Mouse (Mus musculus): ENCODE measurements at regions not wholly inside any gene's neighbourhood (a gene's known extent, or its start where the extent isn't known, plus 50 kb on each side); places are given as distances from the start of the nearest gene placed in this dataset.

DNA sequence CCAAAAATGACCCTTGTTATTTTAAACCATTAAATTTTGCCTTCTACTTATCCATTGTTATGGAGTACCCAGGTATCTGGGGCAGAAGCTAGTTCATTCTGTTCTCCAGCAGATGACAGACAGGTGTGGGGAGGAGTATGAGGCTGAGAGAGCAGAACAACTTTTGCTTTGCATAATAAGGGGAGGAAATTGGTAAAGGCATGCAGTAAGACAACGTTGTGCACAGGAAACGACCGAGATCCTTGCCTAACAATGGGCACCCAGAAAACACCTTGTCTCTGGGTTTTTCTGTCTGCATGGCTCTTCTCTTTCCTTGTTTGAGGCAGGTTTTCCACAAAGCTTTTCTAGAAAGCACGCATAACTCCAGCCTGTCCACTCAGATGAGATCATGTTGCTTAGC, 220.4 kb downstream of the Tbx18 start:
- Histone ChIP-seq H3K27ac (ENCODE audit: low read depth, low read length) (no peak overlapping the region), H3K4me1 (ENCODE audit: control insufficient read depth, insufficient read depth, low read length) (no peaks in the 10 kb centered on the region), H3K4me3 (ENCODE audit: low read depth, low read length) (no peak overlapping the region), H3K4me2 (ENCODE audit: low read length) (no peak overlapping the region), H3K9me3 (replicated peaks; ENCODE audit: control insufficient read depth, low read length) (no peaks in the 10 kb centered on the region), H3K9ac (ENCODE audit: low read length) (no peak overlapping the region), H3K27me3 (replicated peaks; ENCODE audit: control insufficient read depth, insufficient read depth, low read length) (no peaks in the 10 kb centered on the region), H3K36me3 (ENCODE audit: control insufficient read depth, insufficient read depth, low read length) (no peaks in the 10 kb centered on the region)
- no peak for DNase-seq (ENCODE audit: low spot score)
- WGBS, result 69% methylated on average over 4 of the region's 4 CpGs
- no peak for ATAC-seq

DNA sequence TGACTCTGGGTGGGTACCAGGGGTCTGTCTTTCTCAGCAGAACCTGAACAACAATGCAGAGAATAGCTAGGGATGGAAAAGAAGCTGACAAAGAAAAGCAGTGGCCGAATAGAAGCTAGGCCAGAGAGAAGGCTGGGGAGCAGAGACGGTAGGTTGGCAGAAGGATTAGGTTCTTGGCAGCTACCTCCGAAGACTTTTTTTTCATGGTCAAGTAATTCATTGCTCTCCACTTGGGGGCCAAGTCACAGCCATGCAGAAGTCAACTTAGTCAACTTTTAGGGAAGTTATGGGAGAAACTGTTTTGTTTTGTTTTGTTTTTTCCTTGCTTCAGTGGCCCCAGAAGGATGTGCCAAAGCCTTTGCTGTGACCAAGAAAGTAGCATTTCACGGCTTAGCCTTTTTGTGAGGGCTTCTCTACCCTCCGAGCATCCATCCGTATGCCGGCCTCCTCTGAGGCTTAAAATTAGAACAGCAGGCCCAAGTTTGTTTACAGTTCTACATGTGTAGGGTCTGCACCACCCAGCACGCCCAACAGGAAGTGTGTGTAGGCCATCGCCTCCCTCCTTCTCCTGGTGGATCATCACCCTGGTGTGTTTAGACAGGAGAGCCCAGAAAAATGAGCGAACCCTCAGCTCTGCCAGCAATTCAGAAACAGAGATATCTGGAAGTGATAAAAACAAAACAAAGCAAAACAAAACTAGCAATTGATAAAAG, 226.2 kb downstream of the Tbx18 start:
- Histone ChIP-seq H3K27ac (ENCODE audit: low read depth, low read length) (no peak overlapping the region), H3K27me3 (replicated peaks; ENCODE audit: control insufficient read depth, insufficient read depth, low read length) (no peaks in the 10 kb centered on the region), H3K36me3 (ENCODE audit: control insufficient read depth, insufficient read depth, low read length) (no peaks in the 10 kb centered on the region), H3K4me2 (ENCODE audit: low read length) (no peak overlapping the region), H3K4me1 (ENCODE audit: control insufficient read depth, insufficient read depth, low read length) (no peaks in the 10 kb centered on the region), H3K9ac (ENCODE audit: low read length) (no peak overlapping the region), H3K9me3 (replicated peaks; ENCODE audit: control insufficient read depth, low read length) (no peaks in the 10 kb centered on the region), H3K4me3 (ENCODE audit: low read depth, low read length) (no peak overlapping the region)
- no peak for ATAC-seq
- DNase-seq (ENCODE audit: low spot score), result no peak
- WGBS, result 87% methylated on average over 10 of the region's 10 CpGs

DNA sequence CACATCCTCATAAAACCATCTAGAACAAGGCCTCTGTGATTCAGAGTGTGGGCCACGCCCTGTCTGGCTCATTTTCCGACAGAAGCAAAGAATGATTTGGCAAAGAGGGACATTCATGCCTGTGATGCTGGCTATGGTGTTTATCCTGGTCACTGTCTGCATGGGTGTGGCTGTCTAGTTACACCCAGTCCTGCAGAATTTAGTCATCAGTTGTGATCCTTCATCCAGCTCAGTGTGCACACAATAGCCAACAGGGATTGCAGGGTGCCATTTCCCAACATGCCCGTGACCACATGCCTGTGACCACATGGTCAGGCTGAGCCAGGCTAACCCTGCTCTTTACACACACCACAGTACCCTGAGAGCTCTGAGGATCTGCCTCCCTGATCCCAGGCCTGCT, 208.8 kb upstream of the Cep162 start:
- no peaks in the 10 kb centered on the region for H3K9me3 ChIP-seq (replicated peaks; ENCODE audit: control insufficient read depth, low read length)
- ATAC-seq (no peak), DNase-seq (ENCODE audit: low spot score) (no peak)
- no peak overlapping the region for H3K4me2 ChIP-seq (ENCODE audit: low read length)
- H3K4me3 ChIP-seq (ENCODE audit: low read depth, low read length), result no peak overlapping the region
- H3K27me3 ChIP-seq (replicated peaks; ENCODE audit: control insufficient read depth, insufficient read depth, low read length), result no peaks in the 10 kb centered on the region
- no peak overlapping the region for H3K27ac ChIP-seq (ENCODE audit: low read depth, low read length)
- H3K9ac ChIP-seq (ENCODE audit: low read length), result no peak overlapping the region
- WGBS, result 87% methylated on average over 3 of the region's 3 CpGs
- no peaks in the 10 kb centered on the region for H3K4me1 ChIP-seq (ENCODE audit: control insufficient read depth, insufficient read depth, low read length)
- no peaks in the 10 kb centered on the region for H3K36me3 ChIP-seq (ENCODE audit: control insufficient read depth, insufficient read depth, low read length)

DNA sequence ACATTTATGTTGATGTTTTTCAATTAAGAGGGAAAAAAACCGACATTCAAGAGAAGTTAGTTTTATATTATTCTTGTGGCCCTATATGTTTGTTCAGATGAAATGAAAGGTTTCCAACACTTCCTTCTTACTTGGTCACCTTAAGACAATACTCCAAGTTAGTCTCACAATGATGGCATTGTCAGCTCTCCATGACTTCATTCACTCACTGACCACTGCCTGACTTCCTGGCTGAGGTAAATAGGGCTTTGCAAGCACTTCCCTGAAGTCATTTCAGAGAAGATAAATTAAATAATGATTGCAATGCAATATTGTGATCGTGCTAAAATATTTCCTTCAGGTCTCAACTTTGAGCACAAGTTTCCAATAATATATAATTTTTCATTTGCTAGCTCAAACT, 197.9 kb upstream of the Cep162 start:
- H3K4me1 ChIP-seq (ENCODE audit: control insufficient read depth, insufficient read depth, low read length), result no peaks in the 10 kb centered on the region
- WGBS, result 79% methylated on average over 2 of the region's 2 CpGs
- ATAC-seq (no peak), DNase-seq (ENCODE audit: low spot score) (no peak)
- H3K9ac ChIP-seq (ENCODE audit: low read length), result no peak overlapping the region
- H3K27me3 ChIP-seq (replicated peaks; ENCODE audit: control insufficient read depth, insufficient read depth, low read length), result no peaks in the 10 kb centered on the region
- no peak overlapping the region for H3K27ac ChIP-seq (ENCODE audit: low read depth, low read length)
- no peak overlapping the region for H3K4me3 ChIP-seq (ENCODE audit: low read depth, low read length)
- H3K9me3 ChIP-seq (replicated peaks; ENCODE audit: control insufficient read depth, low read length), result no peaks in the 10 kb centered on the region
- H3K36me3 ChIP-seq (ENCODE audit: control insufficient read depth, insufficient read depth, low read length), result no peaks in the 10 kb centered on the region
- no peak overlapping the region for H3K4me2 ChIP-seq (ENCODE audit: low read length)

DNA sequence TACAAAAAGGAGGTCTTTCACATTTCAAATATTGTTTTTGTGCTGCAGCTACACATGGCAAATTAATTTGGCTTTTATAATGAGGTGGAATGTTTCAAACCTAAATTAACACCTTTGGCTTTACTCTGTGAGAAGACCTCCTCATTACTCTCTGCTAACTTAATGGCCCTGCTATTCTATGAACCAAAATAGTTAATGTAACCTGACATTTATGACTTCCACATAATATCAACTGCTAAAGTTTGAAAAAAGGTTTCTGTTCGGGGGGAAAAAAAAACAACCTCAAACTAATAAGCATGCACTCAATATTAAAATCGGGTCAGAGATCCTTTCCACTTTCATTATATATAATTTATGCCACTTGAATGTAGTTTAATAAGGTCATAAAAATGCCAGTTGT, 197.2 kb upstream of the Cep162 start:
- Histone ChIP-seq H3K9ac (ENCODE audit: low read length) (no peak overlapping the region), H3K9me3 (replicated peaks; ENCODE audit: control insufficient read depth, low read length) (no peaks in the 10 kb centered on the region), H3K4me3 (ENCODE audit: low read depth, low read length) (no peak overlapping the region), H3K4me1 (ENCODE audit: control insufficient read depth, insufficient read depth, low read length) (no peaks in the 10 kb centered on the region), H3K36me3 (ENCODE audit: control insufficient read depth, insufficient read depth, low read length) (no peaks in the 10 kb centered on the region), H3K4me2 (ENCODE audit: low read length) (no peak overlapping the region), H3K27me3 (replicated peaks; ENCODE audit: control insufficient read depth, insufficient read depth, low read length) (no peaks in the 10 kb centered on the region), H3K27ac (ENCODE audit: low read depth, low read length) (no peak overlapping the region)
- DNase-seq (ENCODE audit: low spot score) (no peak), ATAC-seq (no peak)
- 74% methylated on average over 2 of the region's 2 CpGs for WGBS

DNA sequence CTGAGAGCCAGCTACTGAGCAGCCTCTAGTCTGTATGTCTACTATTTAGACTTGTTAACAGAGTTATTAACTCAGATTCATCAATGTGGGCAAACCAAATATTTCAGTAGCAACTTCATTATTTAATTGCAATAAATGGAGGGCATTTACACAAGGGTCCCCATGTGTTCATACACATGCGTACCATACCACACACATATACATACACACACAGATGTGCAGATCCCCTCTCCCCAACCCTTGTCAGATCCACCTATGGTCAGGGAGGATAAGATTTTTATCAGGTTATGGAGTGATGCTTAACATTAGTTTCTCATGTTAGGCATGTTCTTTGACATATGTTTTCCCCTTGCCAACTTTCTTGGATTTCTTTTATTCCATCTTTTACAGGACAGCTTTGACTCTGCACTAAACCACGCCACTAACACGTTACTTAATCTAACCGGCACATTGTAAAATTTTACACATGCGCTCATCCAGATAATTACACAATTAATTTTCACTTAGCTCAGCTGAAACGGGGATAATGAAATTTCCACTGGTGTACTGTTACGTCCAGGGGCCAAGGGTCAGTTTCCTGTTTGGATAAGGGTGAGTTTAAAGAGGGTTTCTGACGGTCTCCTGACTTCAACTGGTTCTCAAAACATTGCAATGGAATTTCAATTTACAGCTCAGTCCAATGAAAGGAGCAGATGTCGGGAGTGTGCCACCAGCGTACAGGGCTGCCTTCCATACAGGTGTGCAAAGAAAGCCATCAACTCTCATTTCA, 188.3 kb upstream of the Cep162 start:
- 62% methylated on average over 10 of the region's 10 CpGs for WGBS
- H3K36me3 ChIP-seq (ENCODE audit: control insufficient read depth, insufficient read depth, low read length), result no peaks in the 10 kb centered on the region
- H3K27me3 ChIP-seq (replicated peaks; ENCODE audit: control insufficient read depth, insufficient read depth, low read length), result no peaks in the 10 kb centered on the region
- no peak overlapping the region for H3K9ac ChIP-seq (ENCODE audit: low read length)
- DNase-seq (ENCODE audit: low spot score), result no peak
- H3K4me3 ChIP-seq (ENCODE audit: low read depth, low read length), result no peak overlapping the region
- H3K27ac ChIP-seq (ENCODE audit: low read depth, low read length), result no peak overlapping the region
- ATAC-seq, result no peak
- H3K4me1 ChIP-seq (ENCODE audit: control insufficient read depth, insufficient read depth, low read length), result no peaks in the 10 kb centered on the region; the same call in 1 of the 2 replicates
- no peak overlapping the region for H3K4me2 ChIP-seq (ENCODE audit: low read length)
- no peaks in the 10 kb centered on the region for H3K9me3 ChIP-seq (replicated peaks; ENCODE audit: control insufficient read depth, low read length)

DNA sequence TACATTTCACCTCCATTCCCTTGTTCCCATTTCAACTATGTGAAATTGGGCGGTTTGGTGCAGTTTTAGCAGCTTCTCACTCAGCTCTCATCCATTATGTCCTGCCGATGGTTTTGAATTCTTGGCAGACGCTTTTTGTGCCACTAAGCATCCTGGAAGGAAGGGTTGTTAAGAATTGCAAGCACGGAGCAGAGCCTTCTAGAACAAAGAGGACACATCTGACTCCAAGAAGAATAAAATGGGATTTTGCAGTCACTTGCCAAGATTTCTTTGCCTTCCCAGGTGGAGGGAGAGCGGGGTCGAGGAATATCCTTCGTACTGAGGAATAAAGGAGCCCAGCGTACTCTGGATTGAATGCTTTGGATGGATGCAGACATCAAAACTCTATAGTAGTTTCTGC, 176.7 kb upstream of the Cep162 start:
- WGBS, result 40% methylated on average over 8 of the region's 8 CpGs
- Histone ChIP-seq H3K4me3 (ENCODE audit: low read depth, low read length) (no peak overlapping the region), H3K9me3 (replicated peaks; ENCODE audit: control insufficient read depth, low read length) (no peaks in the 10 kb centered on the region), H3K4me1 (ENCODE audit: control insufficient read depth, insufficient read depth, low read length) (no peaks in the 10 kb centered on the region), H3K36me3 (ENCODE audit: control insufficient read depth, insufficient read depth, low read length) (no peaks in the 10 kb centered on the region), H3K27ac (ENCODE audit: low read depth, low read length) (no peak overlapping the region), H3K9ac (ENCODE audit: low read length) (0 out of 2 replicates have a peak overlapping the region, but pooled peaks have one; percentile 13), H3K4me2 (ENCODE audit: low read length) (peak overlapping the region; percentile 30; the same call in 1 of the 2 replicates), H3K27me3 (replicated peaks; ENCODE audit: control insufficient read depth, insufficient read depth, low read length) (no peaks in the 10 kb centered on the region)
- ATAC-seq (peak; percentile 82), DNase-seq (ENCODE audit: low spot score) (peak; percentile 59)

DNA sequence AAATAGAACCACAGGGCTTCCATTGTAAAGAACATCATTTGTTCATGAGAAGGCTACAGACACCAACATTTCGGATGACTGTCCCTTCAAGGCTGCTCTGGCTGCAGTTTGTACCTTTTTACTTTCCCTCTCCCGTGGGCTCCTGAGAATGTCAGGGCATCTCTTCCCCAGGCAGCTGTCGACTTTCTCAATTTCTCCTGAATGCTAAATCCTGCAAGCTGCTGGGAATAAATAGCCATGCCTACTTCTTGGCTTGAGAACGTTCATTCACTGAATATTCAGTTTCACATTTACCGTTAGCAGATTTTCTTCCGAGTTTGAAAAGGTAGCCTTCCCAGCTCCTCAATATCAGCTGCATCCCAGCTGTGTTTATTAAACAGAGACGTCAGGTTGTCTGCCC, 176.2 kb upstream of the Cep162 start:
- ATAC-seq (peak; percentile 26; the same call in 1 of the 2 replicates), DNase-seq (ENCODE audit: low spot score) (peak; percentile 19)
- peak overlapping the region; percentile 30; the same call in 1 of the 2 replicates for H3K4me2 ChIP-seq (ENCODE audit: low read length)
- no peak overlapping the region for H3K4me3 ChIP-seq (ENCODE audit: low read depth, low read length)
- no peaks in the 10 kb centered on the region for H3K4me1 ChIP-seq (ENCODE audit: control insufficient read depth, insufficient read depth, low read length)
- 54% methylated on average over 7 of the region's 7 CpGs for WGBS
- 0 out of 2 replicates have a peak overlapping the region, but pooled peaks have one; percentile 13 for H3K9ac ChIP-seq (ENCODE audit: low read length)
- no peaks in the 10 kb centered on the region for H3K9me3 ChIP-seq (replicated peaks; ENCODE audit: control insufficient read depth, low read length)
- no peak overlapping the region for H3K27ac ChIP-seq (ENCODE audit: low read depth, low read length)
- H3K27me3 ChIP-seq (replicated peaks; ENCODE audit: control insufficient read depth, insufficient read depth, low read length), result no peaks in the 10 kb centered on the region
- H3K36me3 ChIP-seq (ENCODE audit: control insufficient read depth, insufficient read depth, low read length), result no peaks in the 10 kb centered on the region

DNA sequence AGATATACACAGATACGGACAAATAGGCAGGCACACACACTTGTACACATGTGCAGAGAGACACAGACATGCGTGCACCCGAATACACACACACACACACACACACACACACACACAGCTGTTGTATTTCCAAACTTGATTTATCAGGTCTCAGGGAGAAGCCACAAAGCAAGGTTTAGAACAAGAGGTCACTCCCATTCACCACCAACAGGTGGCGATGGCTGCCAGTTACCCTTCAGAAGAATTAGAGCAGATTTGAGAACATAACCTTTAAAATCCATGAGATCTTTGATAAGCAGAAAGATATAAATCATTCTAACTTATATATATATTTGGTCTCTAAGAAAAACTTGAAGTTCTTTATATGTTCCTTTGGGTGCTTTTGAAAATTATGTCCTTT, 169.9 kb upstream of the Cep162 start:
- Histone ChIP-seq H3K9ac (ENCODE audit: low read length) (no peak overlapping the region), H3K4me2 (ENCODE audit: low read length) (no peak overlapping the region), H3K9me3 (replicated peaks; ENCODE audit: control insufficient read depth, low read length) (no peaks in the 10 kb centered on the region), H3K27me3 (replicated peaks; ENCODE audit: control insufficient read depth, insufficient read depth, low read length) (no peaks in the 10 kb centered on the region), H3K36me3 (ENCODE audit: control insufficient read depth, insufficient read depth, low read length) (no peaks in the 10 kb centered on the region), H3K4me1 (ENCODE audit: control insufficient read depth, insufficient read depth, low read length) (no peaks in the 10 kb centered on the region), H3K27ac (ENCODE audit: low read depth, low read length) (no peak overlapping the region), H3K4me3 (ENCODE audit: low read depth, low read length) (no peak overlapping the region)
- DNase-seq (ENCODE audit: low spot score) (peak; percentile 39), ATAC-seq (peak; percentile 29; the same call in 1 of the 2 replicates)
- 62% methylated on average over 4 of the region's 4 CpGs for WGBS

All from forebrain, embryonic 14.5 days (tissue).